Mouse (Mus musculus): ENCODE measurements around the gene Oxct2b. TPM values are rescaled to one million over a fixed set of nuclear protein-coding genes. Genes with fewer than 3 reads are reported as not detected.
A peak's percentile ranks its signal among the peaks of the same experiment; 100 is the strongest.
"Not testable (repeated sequence)": the region's sequence is repeated elsewhere in the genome, so short reads cannot be mapped to it uniquely, and the experiment has no call there.

Gene Oxct2b
- total RNA-seq (2021), result not detected
- long read RNA-seq, experiment 1, result 0 reads
- long read RNA-seq, experiment 2, result 0 reads

- no peak for DNase-seq
- intact Hi-C loops (cut with DNase I), result no loop called here
These were observed at the start of gene Oxct2b for GRCm38 (mm10) chr4:123116011-123116410. Oxct2b (plus strand) TSS chr4:123116266.

- intact Hi-C loops (cut with DNase I), result no loop called here
- DNase-seq, result no peak
These were observed 47.4 kb upstream of the Oxct2b start for GRCm38 (mm10) chr4:123068646-123069045.

DNA sequence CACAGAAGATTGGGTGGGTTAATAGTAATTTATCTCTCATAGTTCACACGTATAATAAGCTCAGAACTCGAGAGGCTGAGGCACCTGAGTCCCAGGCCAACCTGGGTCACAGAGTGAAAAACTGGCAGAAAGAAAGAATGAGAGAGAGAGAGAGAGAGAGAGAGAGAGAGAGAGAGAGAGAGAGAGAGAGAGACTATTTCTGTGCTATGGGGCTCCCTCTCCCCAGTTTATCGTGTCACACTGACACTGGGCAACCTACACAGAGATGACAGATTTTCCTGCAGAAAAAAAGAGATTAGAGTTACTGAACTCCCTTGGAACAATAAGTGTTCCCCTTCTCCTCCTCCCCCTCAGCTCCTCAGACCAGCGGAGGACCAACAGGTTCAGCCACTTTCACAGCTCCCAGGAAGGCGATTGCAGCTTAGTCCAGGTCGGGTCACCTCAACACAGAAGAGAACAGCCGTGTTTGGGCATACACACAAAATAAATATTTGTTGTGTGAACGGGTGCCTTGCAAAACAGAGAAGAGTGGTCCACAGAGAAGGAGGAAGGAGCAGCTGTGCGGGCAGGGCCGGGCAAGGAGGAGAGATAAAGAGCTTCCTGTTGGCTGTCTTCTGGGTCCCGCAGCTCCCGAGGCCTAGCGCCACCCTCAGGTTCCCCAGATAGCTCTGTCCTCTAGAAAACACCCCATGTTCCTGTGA lies 44.6 kb upstream of the Oxct2b start:
- intact Hi-C loops (cut with DNase I), result no loop called here
- DNase-seq, result peak; percentile 30 to 42

GRCm38 (mm10) chr4:123076928-123077327 lies 39.1 kb upstream of the Oxct2b start:
- no peak for DNase-seq
- intact Hi-C loops (cut with DNase I), result no loop called here

GRCm38 (mm10) chr4:123078231-123078630 lies 37.8 kb upstream of the Oxct2b start:
- intact Hi-C loops (cut with DNase I), result no loop called here
- DNase-seq, result no peak

GRCm38 (mm10) chr4:123080791-123081190 lies 35.3 kb upstream of the Oxct2b start:
- DNase-seq, result peak in 1 of 2 experiments; percentile 16

GRCm38 (mm10) chr4:123082283-123083163 lies 33.5 kb upstream of the Oxct2b start:
- intact Hi-C loops (cut with DNase I), result loop anchor here (1.0 to 5.0 kb wide), 5 partner anchors 87 to 275 kb away; partner anchors contain the start of gene Mycl
- DNase-seq, result peak; percentile 62 to 73

More at GRCm38 (mm10) chr4:123080791-123081190, 35.3 kb upstream of the Oxct2b start:
- intact Hi-C loops (cut with DNase I), result loop anchor here (5.0 kb wide), 4 partner anchors 138 to 273 kb away; no protein-coding TSS in a partner anchor

DNA sequence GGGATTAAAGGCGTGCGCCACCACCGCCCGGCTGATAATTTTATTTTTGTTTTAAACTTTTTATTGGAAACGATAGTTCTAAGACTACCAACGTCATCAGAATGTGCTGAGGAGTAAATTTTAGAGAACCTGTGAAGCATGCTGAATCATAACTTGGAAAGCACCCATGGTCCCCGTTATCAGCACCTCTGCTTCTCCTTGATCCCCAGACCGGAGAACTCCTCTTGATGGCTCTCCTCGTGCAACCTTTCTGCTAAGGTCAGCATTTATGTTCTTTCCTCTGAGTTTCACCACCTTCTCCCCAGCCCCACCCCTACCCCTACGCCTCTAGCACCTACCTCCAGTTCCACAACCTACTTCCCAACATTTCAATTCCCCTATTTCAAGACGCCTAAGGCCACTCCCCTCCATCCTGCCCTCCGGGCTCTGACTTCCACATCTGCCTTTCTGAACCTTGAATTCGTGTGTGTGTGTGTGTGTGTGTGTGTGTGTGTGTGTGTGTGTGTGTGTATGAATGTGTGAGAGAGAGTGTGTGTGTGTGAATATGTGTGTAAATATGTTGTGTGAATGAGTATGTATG lies 32.7 kb upstream of the Oxct2b start:
- intact Hi-C loops (cut with DNase I), result loop anchor here (1.0 to 5.0 kb wide), 5 partner anchors 88 to 276 kb away; partner anchors contain the start of gene Mycl
- no peak for DNase-seq

DNA sequence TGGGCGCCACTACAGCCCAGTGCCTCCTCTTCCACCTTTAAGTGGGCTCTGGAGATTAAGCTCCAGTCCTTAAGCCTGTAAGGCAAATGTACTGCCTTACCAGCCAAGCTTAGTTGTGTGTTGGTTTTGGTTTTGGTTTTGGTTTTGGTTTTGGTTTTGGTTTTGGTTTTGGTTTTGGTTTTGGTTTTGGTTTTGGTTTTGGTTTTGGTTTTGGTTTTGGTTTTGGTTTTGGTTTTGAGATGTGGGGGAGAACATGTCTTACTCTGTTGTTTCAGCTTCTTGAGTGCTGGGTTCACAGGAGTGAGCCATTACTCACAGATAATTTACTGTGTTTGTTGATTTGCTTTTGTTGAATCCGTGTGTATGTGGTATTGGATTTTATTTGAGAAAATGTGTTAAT lies 30.8 kb upstream of the Oxct2b start:
- no peak for DNase-seq
- intact Hi-C loops (cut with DNase I), result no loop called here

GRCm38 (mm10) chr4:123086381-123086780 lies 29.7 kb upstream of the Oxct2b start:
- intact Hi-C loops (cut with DNase I), result no loop called here
- DNase-seq, result no peak

DNA sequence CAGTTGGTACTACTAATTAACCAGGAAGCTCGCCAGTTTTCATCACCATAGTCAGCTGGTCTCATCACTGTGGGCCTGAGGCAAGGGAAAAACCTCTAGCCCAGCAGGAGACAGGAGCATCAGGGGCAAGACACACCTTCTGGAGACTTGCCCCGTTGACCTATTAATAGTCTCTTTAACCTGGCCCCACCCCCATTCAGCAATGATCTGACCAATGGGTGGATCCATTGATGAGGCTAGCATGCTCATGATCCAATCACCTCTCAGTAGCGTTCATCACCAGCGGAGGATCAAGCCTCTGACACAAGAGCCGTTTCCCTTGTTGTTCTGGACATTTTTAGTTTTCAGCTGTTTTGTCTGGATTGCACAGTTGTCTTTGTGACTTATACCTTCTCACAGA lies 23.4 kb upstream of the Oxct2b start:
- intact Hi-C loops (cut with DNase I), result no loop called here
- DNase-seq, result no peak

DNA sequence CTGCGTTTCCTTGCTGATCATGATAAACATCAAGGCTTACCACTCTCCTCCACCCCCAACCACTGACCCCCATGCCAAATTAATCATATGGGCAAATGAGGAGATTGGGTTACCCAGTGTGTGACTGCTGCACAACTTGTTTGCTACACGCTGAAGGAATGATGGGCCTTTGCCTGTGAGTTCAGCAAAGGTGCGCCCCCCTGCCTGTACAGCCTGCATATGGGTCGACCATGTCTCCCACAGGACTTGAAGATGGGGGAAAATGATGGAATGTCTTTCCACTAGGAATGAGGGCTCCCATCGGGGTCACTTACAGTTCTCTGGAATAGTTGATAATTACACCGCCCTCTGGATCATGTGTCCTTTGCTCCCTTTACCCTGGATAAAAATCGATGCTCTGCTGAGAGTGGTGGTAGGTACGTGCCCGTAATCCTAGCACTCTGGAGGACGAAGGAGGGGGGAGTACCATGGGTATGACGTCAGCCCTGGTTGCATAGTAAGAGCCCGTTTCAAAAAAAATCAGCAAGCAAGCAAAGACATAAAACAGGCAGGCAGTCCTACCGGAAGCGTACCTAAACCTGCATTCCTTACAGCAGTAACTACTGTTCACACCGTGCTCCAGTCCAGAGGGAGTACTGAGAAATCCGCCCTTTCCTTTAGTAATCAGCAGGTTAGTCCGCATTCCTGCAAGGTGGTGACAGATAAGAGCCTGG lies 22.8 kb upstream of the Oxct2b start:
- intact Hi-C loops (cut with DNase I), result no loop called here
- DNase-seq, result no peak

DNA sequence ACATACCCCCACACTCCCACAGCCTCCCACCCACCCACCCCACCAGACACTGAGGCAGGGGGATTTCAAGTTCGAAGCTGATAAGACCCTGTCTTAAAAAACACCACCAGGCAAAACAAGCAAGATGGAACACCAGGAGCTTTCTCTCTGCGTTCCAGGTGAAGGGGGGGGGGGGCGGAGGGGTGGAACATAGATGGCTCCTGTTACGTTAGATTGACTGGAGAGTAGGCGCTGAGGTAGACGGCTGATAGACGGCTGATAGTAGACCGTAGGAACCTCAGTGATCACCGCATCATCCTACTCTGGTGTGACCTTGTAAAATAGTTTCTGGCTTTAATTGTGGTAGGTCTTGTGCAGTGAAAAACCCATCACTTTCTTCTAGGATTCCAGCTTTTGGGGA lies 22.2 kb upstream of the Oxct2b start:
- intact Hi-C loops (cut with DNase I), result no loop called here
- no peak for DNase-seq

DNA sequence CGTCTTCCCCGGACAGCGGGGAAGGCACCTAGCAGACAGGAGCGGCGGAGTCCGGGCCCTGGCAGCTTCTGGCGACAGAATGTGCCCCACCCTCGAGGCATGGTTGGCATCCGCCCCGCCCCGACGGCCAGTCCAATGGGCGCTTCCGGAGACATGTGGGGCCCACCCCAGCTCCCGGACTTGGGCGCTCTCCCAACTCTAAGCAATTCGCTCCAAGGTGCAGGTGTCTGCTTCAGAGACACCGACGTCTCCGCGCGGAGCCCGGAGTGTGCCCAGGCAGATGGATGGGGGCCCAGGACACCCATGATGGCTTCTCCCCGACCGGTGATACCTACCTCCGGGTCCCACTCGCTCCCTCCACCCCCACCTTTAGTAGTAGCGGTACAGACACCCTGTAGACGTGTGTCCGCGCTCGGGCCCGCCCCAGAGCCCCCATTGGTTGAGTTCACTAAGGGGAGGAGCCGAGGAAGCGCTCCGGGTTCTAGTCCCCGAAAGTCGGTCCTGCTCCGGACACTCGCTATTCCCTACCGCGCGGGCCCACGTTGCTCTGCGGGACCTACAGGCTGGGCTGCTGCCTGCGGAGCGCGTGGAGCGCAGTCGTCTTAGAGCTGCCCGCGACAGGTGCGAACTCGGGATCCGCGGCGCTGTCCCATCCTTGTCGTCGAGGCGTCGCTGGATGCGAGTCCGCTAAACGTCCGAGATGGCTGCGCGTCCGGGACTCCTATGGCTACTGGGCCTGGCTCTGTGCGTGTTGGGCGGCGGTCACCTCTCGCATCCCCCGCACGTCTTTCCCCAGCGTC lies 11.2 kb upstream of the Oxct2b start, which contains the start of gene Bmp8b:
Bmp8b (plus strand) TSS at position 515 of the 800 bp plus-strand sequence.
- intact Hi-C loops (cut with DNase I), result no loop called here
- no peak for DNase-seq

GRCm38 (mm10) chr4:123105451-123105790 lies 10.6 kb upstream of the Oxct2b start:
- DNase-seq, result no peak
- intact Hi-C loops (cut with DNase I), result no loop called here

DNA sequence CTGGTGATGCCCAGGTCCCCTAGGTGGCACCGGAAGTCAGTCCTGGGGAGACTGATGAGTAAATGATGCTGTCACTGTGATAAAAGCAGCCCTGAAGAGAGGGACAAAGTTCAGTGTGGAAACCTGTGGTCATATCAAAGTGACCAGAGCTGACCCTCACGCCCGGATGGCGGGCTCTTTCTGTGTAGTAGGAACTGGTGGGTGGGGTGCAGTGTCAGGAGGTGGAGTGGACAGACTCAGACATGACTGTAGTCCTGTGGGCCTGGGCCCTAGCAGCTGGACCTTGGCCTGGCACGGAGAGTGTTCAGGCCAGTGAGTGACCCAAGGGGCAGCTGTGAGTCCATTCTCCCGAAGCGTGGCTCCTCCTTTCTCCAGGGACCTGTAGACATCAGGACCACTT lies 10.1 kb upstream of the Oxct2b start:
- intact Hi-C loops (cut with DNase I); DNase-seq: not testable (repeated sequence)

DNA sequence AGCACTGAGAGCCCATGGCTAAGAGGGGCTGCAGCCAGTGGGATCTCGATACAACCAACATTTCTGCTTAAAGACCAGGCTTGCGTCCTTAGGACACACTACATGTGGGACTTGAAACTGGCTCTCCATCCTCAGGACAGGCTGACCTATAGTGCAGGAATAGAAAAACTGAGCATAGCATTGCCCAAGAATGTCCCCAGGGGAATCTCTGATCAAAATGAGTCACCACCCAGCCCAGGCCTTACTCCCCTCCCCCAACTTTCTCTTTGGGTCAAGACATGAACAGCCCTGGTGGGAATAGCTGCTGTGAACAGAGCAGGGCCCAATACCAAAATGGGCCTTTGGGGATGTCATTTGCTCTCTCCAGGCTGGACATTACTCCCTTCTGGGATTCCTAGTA lies 9.2 kb upstream of the Oxct2b start:
- DNase-seq, result no peak
- intact Hi-C loops (cut with DNase I), result no loop called here

GRCm38 (mm10) chr4:123108056-123108455 lies 8.0 kb upstream of the Oxct2b start:
- DNase-seq, result no peak
- intact Hi-C loops (cut with DNase I), result no loop called here

- intact Hi-C loops (cut with DNase I), result no loop called here
- DNase-seq, result no peak
These were observed 5.3 kb upstream of the Oxct2b start for GRCm38 (mm10) chr4:123110751-123111150.

All from heart, postnatal 14 days (tissue).